Mouse (Mus musculus) adrenal gland, adult 8-10 months (tissue): ENCODE data around the gene Ptprg. TPM values are rescaled to one million over a fixed set of nuclear protein-coding genes. Genes with fewer than 3 reads are reported as not detected.
A peak's percentile ranks its signal among the peaks of the same experiment; 100 is the strongest.

Source experiments
- DNase-seq: peaks from one replicate; pipeline ENCODE4 v3.0.0; 2022
- total RNA-seq, 4 experiments: library from RNA; stranded (reverse); gene quantifications; 2 replicates each; pipeline ENCODE4 v1.2.4; 2022

Gene Ptprg
- total RNA-seq, 4 experiments from 2014 or later = 96.2 to 135 (median 118) TPM

DNA sequence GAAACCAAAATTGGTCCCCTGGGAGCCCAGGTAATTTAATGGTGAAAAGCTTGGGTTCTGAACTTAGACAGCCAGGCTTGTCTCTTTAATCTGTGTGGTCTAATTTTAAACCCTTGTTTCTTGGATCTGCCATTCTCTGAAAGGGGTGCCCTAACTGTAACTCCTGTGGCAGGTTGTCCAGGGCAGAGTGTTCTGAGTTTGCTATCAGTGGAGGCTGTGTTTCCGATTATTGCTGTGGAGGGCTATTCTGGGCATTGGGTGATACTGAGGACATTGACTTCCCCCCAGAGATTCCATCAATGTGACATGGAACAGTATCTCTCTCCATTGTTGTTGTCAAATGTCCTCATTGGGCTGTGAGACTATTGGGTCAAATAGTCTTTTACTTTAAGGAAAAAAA is 134.2 kb downstream of the Ptprg start:
- DNase-seq = no peak

DNA sequence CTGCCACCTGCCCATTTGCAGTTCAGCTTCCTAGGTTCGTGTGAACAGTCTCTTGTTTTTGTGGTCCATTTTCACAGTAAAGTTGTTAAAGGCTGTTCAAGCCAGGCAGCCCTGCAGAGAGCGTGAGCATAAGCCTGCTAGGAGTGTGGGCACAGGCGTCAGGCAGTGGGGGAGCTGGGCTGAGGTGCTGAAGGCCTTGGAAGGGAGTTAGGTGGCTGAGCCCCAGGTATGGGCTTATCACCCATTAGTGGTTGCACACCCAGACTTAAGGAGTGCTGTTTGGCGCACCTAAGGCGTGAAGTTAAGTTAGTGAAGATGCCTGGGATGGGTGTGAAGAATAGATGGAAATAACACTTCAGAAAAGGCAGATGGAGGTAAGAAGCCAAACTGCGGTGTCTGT is 134.8 kb downstream of the Ptprg start:
- DNase-seq = no peak

DNA sequence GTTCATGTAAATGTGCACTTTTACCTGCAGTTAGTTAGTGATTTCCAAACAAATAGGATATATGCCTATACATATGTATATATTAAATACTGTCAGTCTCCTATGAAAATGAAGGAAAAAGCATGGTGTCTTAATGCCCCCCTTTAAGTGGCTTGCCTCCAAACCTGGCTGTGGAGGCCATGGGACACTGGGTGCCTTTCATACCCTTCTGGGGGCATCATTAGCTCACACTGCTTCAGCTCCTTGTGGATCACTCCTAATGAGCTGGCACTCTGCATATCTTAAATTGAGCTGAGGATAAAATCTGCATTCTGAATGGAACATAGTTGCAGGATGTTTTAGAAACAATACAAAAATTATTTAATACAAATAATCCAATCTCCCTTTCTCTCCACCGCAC is 136.7 kb downstream of the Ptprg start:
- no peak for DNase-seq

- no peak for DNase-seq
These were observed 138.2 kb downstream of the Ptprg start for GRCm38 (mm10) chr14:11691531-11691930.

DNA sequence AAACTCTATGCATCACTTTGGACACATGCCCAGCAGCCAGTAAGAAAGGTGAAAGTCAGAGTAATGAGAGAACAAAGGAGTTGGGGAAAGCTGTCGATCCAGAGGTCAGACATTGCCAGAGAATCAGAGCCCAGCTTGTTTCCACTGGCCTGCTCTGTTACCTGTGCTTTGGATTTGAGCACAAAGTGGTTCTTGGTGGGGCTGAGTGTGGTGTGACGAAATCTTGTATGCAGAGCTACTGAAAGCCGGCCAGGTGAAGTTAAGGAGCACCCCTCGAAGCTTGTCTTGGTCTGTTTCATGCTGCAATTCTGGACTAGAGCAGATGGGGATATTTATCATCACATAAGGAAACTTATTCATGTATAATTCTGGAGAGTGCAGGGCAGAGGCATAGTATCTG is 145.5 kb downstream of the Ptprg start:
- no peak for DNase-seq

DNA sequence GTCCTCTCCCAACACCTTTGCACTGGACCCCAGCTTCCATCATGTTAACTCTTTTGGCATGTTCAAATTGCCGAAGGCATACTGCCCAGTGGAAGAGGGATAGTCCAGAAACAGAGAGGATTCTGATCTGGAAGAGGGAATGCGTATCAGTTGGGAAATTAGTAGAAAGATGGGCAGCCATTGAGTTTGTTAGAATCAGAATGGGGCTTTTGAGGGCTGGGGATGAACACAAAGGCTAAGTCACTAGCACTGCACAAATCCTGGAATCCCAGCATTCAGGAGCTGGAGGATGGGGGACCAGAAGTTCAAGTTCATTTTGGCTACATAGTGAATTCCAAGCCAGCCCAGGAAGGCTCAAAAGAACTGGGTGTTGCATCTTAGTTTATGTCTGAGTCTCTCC is 146.3 kb downstream of the Ptprg start:
- no peak for DNase-seq

DNA sequence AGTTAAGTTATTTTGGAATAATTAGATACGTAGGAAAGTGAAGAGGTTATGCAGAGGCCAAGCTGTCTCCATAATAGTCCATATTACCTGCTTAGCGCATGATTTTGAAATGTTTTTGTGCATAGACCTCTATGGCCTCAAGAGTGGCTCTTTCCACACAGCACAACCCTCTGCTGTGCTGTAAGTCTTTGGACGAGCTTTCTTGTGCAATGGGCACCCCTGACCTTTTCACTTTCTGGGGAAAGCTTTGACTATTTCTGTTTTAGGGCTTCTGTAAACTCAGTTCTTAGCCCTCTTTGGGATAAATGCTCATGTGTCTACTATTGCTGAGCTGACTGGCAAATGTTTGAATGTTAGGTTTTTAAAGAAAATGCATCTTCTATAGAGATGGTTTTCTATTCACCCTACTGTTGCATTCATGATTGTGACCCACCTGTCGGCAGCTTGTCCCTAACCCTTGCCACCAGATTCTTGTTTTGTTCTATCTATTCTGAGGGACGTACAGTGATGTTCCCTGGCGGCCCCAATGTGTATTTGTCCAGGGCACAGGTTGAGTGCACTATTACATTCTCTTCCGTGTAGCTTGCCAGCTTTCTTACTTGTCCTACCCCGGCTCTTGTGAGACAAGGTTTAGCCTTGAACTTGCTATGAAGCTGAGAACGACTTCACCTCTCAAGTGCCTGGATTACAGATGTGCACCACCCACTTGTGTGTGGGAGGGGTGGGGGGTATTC is 148.4 kb downstream of the Ptprg start:
- no peak for DNase-seq

- DNase-seq = no peak
These were observed 149.6 kb downstream of the Ptprg start for GRCm38 (mm10) chr14:11702770-11703477.

GRCm38 (mm10) chr14:11704871-11705270 is 151.5 kb downstream of the Ptprg start:
- no peak for DNase-seq

- DNase-seq = no peak
These were observed 156.0 kb downstream of the Ptprg start for GRCm38 (mm10) chr14:11709352-11709751.

DNA sequence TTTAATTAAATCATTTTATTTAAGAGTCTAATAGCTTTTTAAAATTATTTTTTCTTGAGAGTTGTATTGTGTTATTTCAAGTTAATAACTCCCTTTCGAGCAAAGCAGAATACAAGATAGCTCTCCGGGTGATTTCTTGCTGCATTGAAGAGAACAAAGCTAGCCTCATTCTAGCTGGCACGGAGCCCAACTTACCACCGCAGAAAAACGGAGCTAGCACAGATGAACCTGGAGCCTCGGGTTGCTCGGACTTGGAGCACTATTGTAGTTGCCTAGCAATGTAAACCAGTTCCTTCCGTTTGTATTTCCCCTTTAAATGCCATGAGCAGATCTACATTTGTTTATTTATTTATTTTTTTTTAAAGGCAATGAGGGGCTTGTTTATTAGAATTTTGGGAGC is 156.5 kb downstream of the Ptprg start:
- no peak for DNase-seq

GRCm38 (mm10) chr14:11710410-11711122 is 157.2 kb downstream of the Ptprg start:
- no peak for DNase-seq

GRCm38 (mm10) chr14:11712146-11712545 is 158.8 kb downstream of the Ptprg start:
- no peak for DNase-seq

GRCm38 (mm10) chr14:11716230-11716629 is 162.9 kb downstream of the Ptprg start:
- DNase-seq = no peak

DNA sequence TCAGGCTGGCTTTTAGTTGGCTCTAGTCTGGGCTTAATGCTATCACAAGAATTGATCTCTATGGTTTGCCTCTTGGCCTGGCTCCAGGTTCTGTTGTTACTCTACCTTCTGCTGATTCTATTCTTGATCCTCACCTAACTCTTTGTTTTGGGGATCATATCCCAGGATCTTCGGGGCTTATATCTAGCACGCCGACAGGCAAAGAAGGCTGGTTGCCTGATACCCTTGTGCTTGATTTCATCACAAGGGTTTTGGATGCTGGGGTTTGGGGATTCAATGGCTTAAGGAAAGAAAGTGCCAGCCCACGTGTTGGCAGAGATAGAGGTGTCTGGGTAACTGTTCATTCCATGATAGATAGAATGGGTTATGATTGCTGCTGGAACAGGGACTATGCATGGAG is 164.9 kb downstream of the Ptprg start:
- no peak for DNase-seq

DNA sequence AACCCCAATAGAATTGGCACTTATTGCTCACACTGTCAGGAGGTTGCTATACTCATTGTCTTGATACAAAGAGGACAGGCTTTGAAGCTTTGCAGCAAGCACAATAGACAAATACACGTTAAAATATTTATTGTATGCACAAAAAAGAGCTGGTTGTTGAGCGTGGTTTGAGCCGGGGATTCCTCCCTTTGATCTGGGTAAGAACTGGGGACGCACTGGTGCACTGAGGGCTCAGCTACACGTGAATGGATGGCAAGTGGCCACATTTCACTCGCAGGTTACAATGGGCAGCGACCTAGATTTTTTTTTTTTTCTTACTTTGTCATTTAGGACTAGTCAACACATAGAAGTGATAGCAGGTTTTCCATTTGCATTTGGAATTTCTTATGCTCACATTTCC is 165.9 kb downstream of the Ptprg start:
- no peak for DNase-seq

- no peak for DNase-seq
These were observed 168.8 kb downstream of the Ptprg start for GRCm38 (mm10) chr14:11722101-11722500.

- DNase-seq = peak; percentile 60
These were observed 170.5 kb downstream of the Ptprg start for GRCm38 (mm10) chr14:11723876-11724275.

DNA sequence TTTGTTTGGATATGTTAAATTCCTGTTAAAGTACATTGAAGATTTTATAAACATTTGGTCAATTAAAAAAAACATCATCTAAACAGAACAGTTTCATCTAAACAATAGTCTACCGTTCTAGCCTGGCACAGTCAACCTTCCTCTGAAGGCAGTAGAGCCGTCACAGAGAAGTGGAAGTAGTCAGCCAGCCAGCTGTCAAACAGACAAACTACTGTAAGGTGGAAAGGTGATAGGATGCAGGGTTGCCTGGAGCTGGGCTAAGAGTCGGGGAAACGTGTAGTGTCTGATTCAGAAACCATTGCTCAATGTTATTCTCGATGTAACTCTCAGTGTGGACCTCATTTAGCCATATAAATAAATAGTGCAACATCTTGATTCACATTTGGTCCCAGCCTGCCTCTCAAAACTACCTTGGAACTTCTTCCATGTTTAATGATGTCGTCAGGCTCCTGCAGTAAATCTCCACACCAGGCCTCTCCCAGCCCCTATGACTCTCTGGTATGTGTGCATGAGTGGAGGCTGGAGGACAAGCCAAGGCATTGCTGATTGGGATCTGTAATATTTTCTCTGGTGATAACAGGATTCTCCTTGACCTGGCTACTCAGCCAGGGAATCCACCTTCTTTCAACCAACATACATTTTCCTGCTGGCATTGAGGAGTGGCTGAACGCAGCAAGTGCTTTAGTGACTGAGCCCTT is 178.0 kb downstream of the Ptprg start:
- peak; percentile 57 for DNase-seq

DNA sequence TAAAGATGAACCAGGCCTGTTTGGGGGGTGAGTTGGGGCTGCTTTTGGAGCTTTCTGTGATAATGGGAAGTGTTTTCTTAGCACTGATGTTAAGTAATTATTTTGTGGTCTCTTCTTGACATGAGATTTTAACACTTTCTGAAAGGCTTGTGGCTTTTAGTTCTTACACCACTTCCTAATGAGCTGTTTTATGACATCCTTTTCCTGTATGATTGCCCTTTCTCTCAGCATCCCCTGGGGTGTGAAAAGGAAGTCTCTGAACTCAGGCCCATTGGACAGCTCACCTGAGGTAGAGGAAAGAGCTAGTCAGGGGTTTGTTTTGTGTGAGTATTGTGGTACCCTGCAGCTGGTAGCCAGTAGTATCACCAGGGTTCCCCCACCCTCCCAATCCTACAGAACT is 179.0 kb downstream of the Ptprg start:
- DNase-seq = no peak

DNA sequence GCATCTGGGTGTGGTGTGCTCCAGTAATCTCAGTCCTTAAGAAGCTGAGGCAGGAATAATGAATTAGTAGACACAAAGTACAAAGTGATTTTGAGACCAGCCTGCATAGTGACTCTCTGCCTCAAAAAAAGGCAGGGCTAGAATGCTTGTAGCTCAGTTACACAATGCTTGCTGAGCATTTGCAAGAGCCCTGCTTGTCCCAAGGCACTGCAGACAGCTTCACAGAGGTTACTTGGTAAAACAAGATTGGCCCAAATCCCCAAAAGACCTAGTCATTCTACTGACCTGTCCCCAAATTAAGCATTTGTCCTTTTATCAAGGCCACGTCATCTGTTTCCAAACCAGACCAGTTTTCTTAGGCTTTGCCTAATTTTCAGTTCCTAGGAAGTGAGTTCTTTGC is 190.4 kb downstream of the Ptprg start:
- peak; percentile 18 for DNase-seq

GRCm38 (mm10) chr14:11752678-11753077 is 199.3 kb downstream of the Ptprg start:
- DNase-seq = no peak

DNA sequence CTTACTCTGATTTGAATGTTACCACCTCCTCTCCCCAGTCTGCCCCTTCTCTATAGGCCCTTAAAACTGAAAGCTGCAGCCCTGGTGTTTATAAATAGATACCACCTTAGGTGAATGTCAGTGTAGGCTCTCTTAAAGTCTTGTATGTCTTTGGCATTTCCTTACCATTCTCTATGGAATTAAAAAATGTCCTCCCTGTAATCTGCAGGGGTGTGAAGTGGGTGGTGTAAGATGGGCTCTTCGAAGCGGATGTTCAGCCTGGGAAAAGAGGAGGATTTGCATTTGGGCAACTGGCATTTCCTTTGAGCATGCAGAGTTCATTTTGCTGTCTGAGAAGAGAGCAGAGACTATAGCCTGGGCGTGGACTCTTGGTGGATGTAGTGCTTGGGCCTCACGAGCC is 201.3 kb downstream of the Ptprg start:
- DNase-seq = no peak
